Mouse (Mus musculus): Measurements from ENCODE around the gene Gm28374. TPM values are rescaled to one million over a fixed set of nuclear protein-coding genes. Genes with fewer than 3 reads are reported as not detected.
"Not testable (repeated sequence)": the region's sequence is repeated elsewhere in the genome, so short reads cannot be mapped to it uniquely, and the experiment has no call there.

Gm28374 gene
- total RNA-seq (2015), result not detected in 2 replicates
- not detected in 2 replicates for total RNA-seq (2017)

DNA sequence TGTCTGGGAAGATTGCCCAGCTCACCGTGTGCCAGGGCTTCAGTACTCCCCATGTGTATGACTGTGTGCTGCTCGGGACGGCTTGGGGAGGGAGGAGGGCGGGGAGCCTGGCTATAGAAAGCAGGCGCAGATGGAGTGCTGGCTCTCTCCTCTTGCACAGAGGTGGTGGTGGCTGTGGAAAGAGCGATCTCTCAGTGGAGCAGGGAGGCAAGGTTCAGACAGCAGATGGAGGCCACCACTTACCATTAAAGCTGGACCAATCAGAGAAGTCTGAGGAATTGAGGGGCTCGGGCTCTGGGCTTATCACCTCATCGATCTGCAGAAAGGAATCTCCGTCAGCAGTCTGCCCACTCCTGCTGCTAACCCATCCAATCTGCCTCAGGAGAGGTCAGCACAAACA, at the start of gene Gm28374:
Gene Gm28374 (minus strand): TSS at position 101 of the 400 bp plus-strand sequence.
- ATAC-seq (replicated peaks; ENCODE audit: poor library complexity), result no peak

DNA sequence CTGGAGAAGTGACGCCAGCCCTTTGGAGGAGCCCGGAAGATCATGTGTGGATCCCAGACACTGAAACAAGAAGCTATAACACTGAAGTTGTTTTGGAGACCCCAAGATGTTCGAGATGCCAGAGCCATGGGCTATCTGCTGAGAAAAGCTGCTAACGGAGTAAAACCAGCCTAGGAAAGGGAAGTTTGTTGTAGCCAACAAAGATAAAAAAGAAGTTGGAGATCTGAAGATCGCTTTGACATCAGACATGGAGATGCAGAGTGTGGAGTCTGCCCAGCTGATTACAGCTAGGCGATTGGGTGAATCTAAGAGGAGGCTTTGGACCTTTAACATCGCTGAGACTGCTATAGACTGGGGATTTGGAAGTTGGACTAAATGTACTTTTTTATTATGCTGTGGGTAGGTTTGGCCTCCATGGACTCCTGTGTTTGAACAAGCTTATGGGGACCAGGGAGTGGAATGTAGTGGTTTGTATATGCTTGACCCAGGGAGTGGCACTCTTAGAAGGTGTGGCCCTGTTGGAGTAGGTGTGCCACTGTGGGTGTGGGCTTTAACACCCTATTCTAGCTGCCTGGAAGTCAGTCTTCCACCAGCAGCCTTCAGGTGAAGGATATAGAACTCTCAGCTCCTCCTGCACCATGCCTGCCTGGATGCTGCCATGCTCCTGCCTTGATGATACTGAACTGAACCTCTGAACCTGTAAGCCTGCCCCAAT, 48.5 kb upstream of the Gm28374 start:
- not testable (repeated sequence) for ATAC-seq (replicated peaks; ENCODE audit: poor library complexity)

- peak; percentile 91 for ATAC-seq (replicated peaks; ENCODE audit: poor library complexity)
Observed at GRCm38 (mm10) chr19:6127760-6128341, 45.8 kb upstream of the Gm28374 start, which contains the start of gene Snx15. Gene Snx15 (minus strand): TSS chr19:6128304.

DNA sequence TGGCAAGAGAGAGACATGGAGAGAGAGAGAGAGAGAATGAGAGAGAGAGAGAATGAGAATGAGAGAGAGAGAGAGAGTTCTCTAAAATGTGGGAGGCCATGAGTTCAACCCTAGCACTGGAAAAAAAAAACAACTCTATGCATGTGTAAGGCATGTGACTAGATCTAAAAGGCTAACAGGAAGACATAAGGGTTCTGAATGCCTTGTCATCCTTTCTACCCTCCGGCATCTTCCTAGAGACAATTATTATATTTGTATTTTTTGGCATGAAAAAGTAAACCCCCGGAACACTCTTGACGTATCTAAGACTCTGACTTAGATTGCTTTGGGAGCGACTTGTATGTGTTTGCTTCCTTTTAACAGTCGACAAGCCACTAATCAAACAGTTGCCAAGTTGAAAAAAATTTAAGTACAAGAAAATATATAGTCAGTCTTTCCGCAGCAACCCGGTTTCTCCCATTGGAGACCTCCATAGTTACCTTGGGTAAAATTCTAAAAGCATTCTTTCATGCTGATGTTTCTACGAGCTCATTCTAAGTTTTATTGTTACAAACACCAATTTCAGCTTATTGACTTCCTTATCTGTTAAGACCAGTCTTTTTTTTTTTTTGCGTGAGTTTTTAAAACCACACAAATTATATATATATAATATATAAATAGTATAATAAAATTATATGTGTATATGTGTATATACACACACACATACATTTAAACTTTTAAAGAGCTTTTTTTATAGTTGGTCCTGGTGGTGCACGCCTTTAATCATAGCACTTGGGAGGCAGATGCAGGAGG, 44.9 kb upstream of the Gm28374 start:
- ATAC-seq (replicated peaks; ENCODE audit: poor library complexity), result no peak

DNA sequence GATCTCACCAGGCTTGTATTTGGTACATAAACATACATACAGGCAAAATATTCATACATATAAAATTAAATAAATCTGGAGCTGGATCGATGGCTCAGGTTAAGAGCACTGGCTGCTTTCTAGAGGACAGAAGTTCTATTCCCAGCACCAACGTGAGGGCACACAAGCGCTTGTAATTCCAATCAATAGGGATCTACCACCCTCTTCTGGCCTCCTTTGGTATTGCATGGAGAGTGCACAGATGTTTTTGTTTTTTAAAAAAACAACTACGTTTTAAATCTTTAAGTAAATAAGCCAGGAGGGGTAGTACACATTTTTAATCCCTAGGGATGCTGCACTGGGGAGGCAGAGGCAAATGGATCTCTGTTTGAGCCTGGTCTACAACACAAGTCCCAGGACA, 44.2 kb upstream of the Gm28374 start:
- peak; percentile 48 for ATAC-seq (replicated peaks; ENCODE audit: poor library complexity)

GRCm38 (mm10) chr19:6124898-6125297, 42.8 kb upstream of the Gm28374 start:
- ATAC-seq (replicated peaks; ENCODE audit: poor library complexity), result no peak

DNA sequence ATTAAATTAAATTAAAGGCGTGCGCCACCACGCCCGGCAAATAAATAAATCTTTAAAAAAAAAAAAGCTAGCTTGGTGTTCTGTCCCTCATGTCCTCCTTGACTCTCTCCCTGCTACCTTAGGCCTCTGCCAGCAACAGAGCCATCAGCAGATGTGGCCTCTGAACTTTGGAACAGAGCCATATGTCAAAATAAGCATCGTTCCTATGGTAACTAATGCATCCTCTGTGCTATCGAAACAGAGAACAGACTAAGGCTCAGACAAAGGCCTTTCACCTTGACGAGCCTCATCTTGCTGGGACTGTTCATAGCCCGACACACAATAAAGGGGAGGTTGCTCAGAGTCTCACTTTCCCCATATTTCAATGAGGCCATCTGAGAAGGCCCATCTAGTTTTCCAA, 41.3 kb upstream of the Gm28374 start:
- ATAC-seq (replicated peaks; ENCODE audit: poor library complexity), result no peak

DNA sequence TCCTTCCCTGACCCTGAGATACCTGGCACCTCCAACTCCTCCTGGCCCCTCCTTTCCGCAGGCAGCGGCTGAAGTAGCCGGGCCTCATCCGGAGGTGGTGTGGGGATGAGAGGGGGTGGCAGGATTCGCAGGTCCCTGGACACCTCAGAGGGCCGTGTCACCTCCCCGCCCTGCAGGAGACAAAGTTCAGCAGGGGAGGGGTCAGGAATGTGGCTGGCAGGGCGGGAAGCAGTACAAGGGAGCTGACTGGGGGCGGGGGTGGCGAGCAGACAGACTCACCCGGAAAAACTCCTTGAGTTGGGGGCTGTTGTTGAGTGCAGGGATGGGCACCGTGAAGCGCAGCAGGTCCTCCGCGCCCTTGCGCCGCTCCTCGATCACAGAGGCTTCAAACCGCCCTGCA, 39.7 kb upstream of the Gm28374 start:
- no peak for ATAC-seq (replicated peaks; ENCODE audit: poor library complexity)

DNA sequence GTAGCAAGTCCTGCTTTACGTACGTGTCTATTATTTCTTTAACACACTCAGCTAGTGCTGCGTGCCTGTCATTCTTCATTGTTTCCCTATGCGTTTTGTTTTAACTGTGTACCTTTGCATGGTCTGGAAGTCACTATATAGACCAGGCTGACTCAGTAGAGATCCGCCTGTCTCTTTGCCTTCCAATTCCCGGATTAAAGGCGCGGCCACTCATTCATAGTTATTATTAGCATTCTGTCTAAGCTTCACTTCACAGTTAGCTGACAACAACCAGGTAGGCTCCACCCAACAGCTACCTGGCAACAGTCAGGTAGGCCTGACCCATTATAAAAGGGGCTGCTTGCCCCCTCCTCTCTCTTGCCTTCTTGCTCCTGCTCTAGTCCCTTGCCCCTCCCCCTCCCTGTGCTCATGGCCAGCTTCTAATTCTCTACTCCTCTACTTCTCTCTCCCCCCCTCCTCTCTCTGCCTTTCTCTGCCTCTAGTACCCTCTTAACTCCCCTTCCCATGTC, 36.7 kb upstream of the Gm28374 start:
- no peak for ATAC-seq (replicated peaks; ENCODE audit: poor library complexity)

- peak; percentile 91 for ATAC-seq (replicated peaks; ENCODE audit: poor library complexity)
Observed at GRCm38 (mm10) chr19:6117986-6118676, 36.1 kb upstream of the Gm28374 start, which contains the start of gene Sac3d1. Gene Sac3d1 (minus strand): TSS chr19:6118650.

DNA sequence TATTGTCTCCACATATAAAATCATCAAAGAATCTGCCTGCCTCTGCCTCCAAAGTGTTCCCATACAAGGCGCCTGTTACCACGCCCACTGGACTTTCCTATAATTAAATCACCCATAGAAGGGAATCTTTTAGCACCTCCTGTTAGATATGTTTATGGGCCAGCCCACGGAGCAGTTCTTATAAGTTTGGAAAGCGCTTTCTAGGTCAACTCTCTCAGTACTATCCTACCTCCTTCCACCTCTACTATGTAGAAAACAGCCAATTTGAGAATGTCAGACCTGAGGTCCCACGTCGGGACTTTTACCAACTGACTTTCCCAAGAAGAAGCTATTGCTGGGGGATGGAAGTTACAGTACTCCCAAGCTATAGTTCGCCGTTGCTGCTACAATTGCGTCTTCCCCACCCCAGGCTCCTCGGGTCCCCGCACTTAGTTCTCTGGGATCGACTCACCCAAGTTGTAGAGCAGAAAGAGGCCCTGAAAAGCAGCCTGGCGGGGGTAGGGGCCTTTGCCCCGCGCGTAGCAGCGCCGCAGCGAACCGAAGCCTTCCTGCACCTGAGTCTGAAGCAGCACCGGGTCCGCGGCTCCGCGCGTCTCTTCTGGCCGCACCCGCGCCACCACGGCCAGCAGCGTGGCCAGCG, 35.4 kb upstream of the Gm28374 start:
- no peak for ATAC-seq (replicated peaks; ENCODE audit: poor library complexity)

- no peak for ATAC-seq (replicated peaks; ENCODE audit: poor library complexity)
Observed at GRCm38 (mm10) chr19:6116113-6116850, 34.2 kb upstream of the Gm28374 start.

DNA sequence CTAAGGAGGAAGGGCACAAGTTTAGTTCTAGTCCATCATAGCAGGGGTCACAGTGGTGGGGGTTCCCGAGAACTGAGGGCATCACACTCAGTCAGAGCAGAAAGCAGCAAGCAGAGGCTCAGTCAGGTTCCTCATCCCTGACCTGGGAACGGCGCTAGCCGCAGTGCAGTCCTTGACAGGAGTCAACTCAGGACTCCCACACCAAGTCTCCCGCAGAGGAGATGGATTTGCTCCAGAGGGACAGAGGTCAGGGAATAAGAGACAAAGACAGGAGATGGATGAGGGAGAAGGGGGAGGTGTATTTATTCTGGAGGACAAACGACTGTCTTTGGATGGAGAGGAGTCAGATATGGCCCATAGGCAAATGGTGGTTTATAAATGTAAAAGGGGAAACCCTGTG, 31.1 kb upstream of the Gm28374 start:
- no peak for ATAC-seq (replicated peaks; ENCODE audit: poor library complexity)

DNA sequence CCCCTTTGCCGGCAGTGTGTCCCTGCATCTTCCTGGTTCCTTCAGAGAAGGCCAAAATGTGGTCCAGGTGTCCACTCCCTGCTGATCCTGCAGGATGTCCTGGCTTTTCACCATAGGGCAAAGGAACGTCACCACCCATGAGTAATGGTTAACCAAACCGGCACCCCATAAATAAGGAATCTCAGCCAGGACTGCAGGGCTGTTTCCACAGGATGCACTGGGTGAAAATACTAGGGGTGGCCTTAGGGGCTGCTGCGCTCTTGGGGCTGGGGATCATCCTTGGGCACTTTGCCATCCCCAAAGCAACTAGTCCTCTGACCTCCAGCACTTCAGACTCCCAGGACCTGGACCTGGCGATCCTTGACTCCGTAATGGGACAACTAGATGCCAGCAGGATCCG, 23.5 kb upstream of the Gm28374 start, which contains the start of gene Naaladl1:
Gene Naaladl1 (plus strand): TSS at position 197 of the 400 bp plus-strand sequence.
- no peak for ATAC-seq (replicated peaks; ENCODE audit: poor library complexity)

- peak; percentile 26; the same call in 1 of the 2 replicates for ATAC-seq (replicated peaks; ENCODE audit: poor library complexity)
Observed at GRCm38 (mm10) chr19:6104476-6104875, 22.4 kb upstream of the Gm28374 start.

- ATAC-seq (replicated peaks; ENCODE audit: poor library complexity), result peak; percentile 72
Observed at GRCm38 (mm10) chr19:6102169-6102853, 20.3 kb upstream of the Gm28374 start.

DNA sequence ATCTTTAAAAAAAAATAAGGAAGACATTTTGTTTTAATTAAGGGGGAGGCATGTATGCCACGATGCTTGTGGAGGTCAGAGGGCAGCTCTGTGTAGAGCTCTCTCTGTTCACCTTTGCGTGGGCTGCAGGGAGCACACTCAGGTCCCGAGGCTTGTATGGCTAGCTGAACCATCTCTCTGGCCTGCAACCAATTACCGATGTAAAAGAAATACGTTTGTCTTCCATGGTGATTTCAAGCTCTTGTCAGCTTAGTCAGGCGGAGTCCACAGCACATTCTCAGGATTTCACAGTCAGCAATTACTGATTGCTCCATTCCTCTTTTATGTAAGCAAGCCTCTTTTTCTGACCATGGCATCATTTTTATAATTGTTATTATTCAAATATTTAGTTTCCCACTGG, 19.1 kb upstream of the Gm28374 start:
- no peak for ATAC-seq (replicated peaks; ENCODE audit: poor library complexity)

- 0 out of 2 replicates have a peak, but pooled peaks have one; percentile 14 for ATAC-seq (replicated peaks; ENCODE audit: poor library complexity)
Observed at GRCm38 (mm10) chr19:6097847-6098246, 15.8 kb upstream of the Gm28374 start.

GRCm38 (mm10) chr19:6094119-6094518, 12.1 kb upstream of the Gm28374 start, which contains the start of gene AC131692.1:
Gene AC131692.1 (plus strand): TSS chr19:6094419.
- no peak for ATAC-seq (replicated peaks; ENCODE audit: poor library complexity)
